Mouse (Mus musculus) urinary bladder, adult 2 months (tissue): ENCODE results near the gene Plpp7. TPM values are rescaled to one million over a fixed set of nuclear protein-coding genes. Genes with fewer than 3 reads are reported as not detected.

Experiments used
- DNase-seq: peaks from one replicate; pipeline ENCODE4 v3.0.0; 2022; ENCODE audit warnings: low spot score
- polyA plus RNA-seq: library from polyadenylated mRNA; depleted of rRNA; stranded (reverse); fragments of >200 nt; gene quantifications from 2 replicates; pipeline ENCODE4 v1.2.3, GENCODE M21; 2012

Gene Plpp7
- polyA plus RNA-seq, 1 experiment: 4.9 TPM

DNA sequence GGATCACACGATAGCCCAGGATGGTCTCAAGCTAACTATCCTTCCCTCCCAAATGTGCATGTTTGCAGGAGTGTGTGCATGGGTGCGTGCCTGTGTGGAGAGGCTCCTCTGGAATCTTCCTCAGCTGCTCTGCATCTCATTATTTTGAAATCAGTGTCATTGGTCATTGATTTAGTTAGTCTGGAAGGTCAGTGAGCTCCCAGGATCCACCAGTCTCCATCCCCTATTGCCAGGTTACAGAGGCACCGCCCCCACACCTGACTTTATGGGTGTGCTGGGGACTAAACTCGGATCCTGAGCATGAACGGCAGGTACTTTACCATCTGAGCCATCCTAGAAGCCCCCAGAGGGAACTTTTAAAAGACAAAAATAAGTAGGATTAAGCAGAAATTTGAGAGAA is 7.6 kb downstream of the Plpp7 start:
- DNase-seq: no peak

DNA sequence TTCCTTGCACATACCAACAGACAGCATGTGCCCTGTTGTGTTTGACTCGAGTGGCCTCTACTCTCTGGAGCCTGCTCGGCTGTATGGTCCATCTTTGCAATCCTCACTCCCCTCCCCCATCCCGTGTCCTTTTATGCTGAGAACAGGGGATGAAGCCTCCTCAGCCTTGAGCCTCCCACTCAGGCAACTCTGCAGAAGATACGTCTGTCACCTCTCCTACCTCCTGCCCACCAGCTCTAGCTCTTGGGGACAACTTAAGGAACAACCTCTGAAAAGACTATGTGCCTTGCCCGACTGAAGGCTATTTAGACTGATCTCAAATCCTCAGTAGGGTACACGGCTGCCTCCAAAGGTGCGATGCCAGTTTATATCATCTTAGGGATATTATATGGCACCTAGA is 8.2 kb downstream of the Plpp7 start:
- no peak for DNase-seq

DNA sequence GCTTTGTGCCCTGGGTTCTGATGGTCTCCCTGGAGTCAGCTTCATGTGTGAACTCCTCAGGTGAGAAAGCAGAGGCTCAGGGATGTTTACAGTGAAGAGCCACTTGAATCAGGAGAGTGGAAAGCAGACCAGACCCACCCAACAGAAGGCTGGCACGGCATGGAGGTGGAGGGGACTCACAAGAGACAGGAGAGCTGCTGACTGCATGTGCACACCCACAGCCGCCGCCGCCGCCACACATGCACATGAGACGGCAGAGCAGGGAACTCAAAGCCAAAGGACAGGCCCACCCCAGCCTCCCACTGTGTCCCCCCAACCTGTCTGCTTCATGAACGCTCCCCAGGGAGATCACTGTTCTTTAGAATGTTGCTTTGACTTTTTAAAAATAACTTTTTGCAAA is 8.8 kb downstream of the Plpp7 start:
- no peak for DNase-seq

DNA sequence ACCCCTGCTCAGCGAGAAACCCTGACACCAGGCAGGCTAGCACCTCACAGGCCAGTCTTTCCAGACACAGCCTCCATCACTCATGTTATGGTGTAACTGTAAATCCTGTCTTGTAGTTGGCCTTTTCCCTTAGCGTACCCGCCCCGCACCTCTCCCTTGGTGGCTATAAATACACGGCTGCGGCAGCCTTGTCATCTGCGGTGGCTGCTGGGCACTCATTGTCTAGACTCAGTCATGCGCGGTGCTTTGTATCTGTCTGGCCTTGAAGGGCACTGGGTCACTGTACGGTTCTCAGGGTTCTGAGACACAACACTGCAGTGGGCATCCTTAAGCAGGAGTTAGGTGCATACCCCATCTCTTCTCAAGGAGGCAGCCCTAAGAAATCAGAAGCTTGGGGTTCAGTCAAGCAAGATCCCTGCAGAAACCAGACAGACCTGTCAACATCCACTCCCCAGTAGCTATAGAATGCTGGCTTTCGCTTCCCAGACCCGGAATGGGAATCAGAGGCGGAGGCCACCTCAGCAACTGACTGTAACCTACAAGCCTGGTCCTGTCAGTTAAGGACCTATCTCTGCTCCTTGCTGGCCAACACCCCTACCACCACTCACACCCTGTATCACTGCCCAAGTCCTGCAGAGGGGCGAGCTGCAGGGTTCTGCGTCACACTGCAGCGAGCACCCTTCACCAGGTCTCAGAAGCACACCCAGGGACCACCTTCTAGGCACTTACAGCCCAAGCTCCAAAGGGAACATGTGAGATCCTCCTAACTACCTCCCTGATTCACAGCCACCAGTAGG is 10.0 kb downstream of the Plpp7 start:
- no peak for DNase-seq

DNA sequence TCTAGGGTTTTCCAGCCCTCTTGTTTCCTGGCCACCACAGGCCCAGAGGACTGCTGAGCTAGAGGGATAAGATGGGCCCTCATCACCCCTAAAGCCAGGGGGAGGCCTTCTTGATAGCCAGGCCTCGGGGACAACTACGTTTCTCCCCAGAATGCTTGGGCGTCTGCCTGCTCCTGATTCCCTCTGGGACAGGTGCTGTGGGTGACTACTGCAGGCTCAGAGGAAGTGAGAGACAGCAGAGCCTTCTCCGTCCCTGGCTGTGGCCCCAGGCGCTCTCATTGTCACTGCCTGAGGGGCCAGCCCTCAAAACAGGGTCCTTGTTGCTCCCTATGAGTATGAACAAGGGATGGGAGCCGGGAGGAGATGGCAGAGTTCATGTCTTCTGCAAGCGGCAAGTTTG is 10.6 kb downstream of the Plpp7 start:
- DNase-seq: no peak

DNA sequence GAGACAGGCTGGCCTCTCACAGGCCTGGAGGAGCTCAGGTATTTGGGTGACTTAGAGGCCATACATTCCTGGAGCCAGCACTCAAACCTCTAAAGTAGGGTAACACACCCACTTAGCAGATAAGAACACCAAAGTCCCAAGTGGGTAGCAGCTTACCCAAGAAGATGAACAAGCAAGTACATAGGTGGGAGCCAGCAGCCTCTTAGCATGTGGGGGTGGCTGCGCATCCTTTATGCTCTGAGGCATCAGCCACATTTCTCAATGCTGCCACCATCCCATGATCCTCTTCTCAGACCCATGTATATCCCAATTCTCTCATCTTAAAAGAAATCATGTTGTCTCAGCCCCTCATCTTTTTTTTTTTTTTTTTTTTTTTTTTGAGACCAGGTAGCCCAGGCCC is 15.9 kb downstream of the Plpp7 start:
- no peak for DNase-seq

DNA sequence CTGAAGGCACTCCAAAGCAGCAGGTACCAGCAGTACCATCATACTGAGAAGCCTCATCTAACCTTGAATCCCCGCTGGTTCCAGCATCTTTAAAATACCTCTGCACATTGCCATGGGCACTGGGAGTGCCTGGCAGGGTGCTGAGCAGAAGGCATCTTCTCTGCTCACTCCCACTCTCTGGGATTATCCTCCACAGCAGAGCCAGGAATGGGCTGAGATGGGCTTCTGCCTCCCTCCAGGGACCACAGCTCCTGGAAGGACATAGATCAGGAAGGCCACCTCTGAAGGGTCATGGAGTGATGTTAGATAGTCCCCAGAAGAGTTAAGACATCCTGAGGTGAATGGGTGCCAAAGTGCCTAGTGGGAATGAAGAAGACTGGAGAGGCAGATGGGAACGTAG is 17.2 kb downstream of the Plpp7 start:
- no peak for DNase-seq

DNA sequence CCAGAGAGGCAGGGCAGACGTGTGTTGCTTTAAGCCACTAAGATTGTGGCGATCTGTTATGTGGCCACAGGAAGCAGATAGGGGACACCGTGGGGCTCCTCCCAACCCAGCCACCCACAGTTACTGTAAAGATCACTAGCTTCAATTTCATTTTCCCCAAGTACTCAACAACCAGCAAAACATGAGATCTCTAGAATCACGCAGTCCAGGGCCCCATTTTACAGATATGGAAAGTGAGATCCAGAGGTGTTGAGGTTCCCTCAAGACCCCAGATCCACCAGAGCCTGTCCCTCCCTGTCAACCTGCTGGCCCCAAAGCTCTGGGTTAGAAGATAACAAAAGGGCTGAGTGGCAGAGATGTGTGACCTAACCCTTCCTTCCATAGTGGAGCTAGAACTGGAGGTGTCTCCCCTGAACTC is 20.5 kb downstream of the Plpp7 start:
- DNase-seq: no peak

DNA sequence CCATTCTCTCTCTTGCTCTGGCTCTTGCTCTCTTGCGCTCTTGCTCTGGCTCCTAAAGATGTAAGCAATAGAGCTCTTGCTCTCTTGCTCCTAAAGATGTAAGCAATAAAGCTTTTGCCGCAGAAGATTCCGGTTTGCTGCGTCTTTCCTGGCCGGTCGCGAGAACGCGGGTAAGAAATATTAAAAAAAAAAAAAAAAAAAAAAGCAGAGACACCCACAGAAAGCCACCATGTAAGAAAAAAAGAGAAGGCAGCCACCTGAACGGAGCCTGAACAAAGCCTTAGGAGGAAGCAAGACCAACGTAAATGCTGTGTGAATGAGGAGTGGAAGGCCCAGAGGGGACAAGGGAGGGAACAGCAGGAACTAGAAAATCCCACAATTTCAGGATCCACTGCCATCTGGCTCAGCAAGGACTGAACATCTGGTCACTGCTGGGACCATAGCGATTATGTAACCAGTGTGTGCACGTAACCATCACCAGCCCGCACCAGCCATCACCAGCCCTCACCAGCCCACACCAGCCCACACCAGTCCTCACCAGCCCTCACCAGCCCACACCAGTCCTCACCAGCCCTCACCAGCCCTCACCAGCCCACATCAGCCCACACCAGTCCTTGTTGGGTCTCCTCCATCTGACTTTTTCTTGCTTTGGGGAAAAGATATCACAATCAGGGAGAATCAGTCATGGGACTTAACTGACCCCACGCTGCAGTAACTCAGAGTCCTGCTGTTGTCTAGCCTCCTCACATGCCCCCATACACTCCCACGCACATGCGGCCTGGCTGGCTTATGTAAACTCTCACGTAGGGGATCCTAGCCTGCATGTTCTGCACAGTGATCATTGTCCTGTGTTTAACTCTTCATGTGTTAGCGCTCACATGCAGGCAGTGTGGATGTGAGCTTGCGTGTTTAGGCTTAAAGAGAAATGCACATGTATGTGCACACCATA is 24.7 kb downstream of the Plpp7 start:
- no peak for DNase-seq

DNA sequence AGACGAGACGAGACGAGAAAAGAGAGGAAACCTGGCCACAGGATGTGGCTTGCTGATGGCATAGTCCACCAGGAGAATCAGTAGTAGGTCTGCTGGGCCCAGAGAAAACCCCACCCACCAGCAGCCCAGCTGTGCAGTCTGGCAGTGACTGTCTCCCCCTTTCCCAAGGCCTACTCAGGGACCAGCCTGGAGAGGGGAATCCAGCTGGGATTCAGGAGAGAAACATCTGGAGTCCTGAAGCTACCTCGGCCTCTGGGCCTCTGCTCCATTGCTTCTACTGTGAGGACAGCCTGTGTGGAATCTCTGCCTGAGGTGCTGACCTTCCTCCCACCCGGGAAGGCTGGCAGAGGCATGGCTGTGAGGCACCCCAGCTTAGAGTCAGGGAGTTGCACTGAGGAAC is 25.8 kb downstream of the Plpp7 start:
- DNase-seq: no peak

DNA sequence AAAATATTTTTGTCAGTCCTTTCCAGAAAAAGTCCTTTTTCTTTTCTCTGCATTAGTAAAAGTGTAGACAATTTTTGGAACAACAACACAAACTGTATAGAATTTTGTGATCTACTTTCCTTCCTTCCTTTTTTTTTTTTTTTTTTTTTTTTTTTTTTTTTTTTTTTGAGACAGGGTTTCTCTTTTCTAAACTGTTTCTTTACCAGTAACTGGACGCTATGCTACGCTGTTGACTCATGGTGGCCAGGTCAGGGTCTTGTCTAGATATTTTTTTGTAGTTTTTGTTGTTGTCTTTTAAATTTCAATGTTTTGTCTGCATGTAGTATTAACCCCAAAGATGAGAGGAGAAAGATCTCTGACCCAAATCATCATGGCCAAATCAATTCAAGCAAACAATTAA is 26.5 kb downstream of the Plpp7 start:
- DNase-seq: no peak

DNA sequence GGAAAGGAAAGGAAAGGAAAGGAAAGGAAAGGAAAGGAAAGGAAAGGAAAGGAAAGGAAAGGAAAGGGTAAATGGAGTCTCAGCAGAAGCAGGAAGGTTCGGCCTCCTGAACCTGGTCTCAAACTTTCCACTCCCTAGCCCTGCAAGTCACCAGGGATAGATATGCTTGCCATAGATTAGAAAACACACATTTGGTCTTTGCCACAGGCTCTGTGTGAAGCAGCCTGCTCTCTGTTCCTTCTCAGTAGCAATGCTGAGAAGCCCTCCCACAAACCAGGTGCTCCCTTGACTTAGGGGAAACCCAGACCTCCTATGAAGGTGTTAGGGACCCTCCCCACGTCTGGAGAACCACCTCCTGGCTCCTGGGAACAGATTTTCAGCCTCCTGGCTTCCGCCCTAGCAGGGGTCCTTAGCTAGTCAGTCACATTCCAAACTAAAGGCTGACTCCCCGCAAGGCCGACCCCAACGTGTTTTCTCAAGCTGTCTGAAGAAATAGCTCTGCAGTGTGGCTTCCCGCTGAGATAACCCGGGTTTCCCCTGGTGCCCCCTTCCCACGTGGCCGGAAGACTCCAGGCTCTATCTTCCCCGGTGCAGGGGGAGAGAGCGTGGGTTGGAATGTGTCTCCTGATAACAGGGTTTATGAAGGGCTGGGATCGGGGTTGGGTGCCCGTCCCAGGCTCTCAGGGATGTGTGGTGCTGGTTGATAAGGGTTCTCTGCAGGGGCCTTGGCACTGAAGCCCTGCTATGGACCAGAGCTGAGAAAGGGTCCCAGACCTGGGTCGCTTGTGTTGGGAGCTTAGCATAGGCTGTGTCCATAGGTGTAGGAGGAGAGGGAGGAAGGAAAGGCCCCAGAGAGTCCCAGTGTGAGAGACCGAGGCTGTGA is 32.6 kb downstream of the Plpp7 start:
- DNase-seq: no peak

DNA sequence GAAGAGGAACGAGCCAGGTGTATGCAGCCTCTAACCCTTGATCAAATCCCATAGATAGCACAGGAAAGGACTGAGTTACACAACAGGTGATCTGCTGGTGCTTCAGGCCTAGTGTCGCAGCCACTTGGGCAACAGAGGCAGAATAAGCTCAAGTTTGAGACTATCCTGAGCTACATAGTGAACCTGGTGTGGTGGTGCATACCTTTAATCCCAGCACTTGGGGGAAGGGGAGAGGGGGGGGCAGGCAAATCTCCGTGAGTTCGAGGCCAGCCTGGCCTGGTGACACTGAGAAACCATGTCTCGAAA is 33.2 kb downstream of the Plpp7 start:
- no peak for DNase-seq

DNA sequence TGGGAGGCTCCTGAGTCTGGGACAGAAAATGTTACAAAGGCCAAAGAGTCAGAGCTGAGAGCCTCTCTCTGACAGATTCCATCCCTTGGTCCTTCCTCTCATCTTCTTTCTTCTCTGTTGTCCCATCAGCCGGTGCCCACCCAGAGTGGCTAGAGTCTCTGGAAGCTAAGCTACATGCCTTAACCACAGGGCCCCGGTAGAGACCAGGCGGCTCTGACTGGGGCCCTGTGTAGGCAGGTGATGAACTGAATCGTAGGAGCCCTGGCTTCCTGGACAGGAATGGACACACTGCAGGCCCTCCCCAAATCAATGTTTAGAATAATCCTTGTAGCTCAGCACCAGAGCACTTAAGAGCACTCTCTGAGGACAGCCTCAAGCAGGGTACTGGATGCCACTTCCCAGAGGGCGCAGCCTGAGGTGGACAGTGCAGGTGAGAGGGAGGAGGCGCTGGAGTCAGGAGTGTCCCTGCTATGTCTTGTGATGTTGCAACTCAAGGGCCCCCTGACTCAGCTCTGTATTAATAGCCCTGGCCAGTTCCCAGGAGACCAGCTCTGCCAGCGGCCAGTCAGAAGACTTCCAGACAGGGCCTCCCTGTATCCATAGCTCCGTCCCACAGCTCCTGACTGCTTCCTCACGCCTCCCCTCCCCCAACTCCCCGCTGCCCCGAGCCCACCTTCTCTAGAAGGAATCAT is 34.2 kb downstream of the Plpp7 start:
- no peak for DNase-seq

DNA sequence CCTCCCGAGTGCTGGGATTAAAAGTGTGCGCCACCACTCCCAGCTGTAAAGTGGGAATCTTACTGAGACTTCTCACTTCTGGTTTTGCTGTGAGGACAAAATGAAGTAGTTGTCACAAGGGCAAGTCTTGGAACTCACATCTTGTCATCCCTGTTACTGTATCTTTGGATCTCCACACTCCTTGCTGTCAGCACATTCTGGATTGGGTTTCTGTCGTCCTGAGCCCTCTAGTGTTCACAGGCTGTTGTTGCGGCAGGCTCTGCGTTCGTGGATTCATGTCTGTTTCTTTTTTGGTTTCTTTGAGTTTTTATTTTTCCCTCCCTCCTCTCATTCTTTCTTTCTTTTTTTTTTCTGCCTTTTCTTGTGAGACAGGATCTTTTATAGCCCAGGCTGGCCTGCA is 35.1 kb downstream of the Plpp7 start:
- no peak for DNase-seq

DNA sequence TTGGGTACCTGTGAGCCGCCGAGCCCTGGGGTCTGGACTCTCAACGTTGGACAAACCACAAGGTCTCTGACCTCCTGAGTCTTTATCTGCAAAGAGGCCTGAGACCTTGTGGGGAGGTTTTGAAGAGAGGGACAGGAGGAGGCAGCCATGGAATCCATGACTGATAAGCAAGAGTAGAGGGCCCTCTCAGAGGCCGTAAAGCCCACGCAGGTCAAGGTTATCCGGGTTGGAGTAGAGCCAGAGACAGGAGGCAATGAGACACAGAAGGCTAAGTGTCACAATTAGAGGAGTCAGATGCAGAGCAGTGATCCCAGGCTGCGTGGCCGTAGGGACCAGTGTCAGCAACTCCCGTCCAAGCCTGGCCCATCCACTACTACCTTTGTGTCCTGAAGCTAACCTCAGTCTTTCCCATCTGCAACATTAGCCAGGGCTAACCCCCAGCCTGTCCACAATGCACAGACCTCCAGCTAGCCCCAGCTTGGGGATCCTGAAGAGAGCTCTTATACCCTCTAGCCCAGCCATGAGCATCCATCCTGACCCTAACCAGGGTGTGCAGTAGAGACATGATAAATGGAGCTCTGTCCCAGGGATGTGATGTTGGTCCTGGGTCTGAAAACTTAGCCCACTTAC is 36.0 kb downstream of the Plpp7 start:
- no peak for DNase-seq

DNA sequence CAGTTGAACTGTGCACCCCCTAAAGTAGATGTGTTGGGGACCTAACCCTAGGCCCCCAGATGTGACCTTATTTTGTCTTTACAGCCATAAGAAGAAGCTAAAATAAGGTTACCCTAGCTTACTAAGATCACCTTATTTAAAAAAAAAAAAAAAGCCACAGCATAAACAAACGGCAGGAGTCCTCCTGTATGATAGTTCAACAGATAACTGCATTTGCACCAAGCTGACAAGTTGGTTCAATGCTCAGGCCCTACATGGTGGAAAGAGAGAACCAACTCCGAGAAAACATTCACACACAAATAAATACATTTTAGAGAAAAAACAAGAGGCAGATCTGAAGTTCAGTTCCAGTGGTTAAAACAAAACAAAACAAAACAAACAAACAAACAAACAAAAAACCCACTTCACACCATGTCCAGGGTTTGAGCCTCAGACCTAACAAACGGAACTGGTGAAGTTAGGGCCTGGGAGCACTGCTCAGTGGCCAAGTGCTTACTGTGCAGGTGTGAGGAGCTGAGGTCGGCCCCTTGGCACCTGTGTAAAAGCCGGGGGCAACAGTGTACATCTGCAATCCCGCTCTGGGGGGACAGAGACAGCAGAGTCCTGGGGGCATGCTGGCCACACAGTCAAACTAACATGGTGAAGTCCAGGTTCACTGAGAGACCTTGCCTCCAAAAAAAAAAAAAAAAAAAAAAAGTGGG is 36.7 kb downstream of the Plpp7 start:
- DNase-seq: no peak

DNA sequence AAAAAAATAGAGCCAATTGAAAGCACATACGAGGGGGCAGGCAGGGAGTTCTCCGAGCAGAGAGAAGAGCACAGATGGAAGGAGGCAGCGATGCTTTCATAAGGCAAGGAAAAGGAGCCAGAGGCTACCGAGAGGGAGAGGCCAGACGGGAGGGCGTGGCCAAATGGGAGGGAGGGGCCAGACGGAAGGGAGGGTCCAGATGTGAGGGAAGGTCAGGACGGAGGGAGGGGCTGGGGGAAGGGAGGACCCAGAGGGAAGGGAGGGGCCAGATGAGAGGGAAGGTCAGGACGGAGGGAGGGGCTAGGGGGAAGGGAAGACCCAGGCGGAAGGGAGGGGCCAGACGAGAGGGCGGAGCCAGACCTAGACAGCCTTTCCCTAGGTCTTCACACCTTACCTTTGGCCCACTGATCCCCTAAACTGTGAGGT is 37.3 kb downstream of the Plpp7 start:
- DNase-seq: no peak

DNA sequence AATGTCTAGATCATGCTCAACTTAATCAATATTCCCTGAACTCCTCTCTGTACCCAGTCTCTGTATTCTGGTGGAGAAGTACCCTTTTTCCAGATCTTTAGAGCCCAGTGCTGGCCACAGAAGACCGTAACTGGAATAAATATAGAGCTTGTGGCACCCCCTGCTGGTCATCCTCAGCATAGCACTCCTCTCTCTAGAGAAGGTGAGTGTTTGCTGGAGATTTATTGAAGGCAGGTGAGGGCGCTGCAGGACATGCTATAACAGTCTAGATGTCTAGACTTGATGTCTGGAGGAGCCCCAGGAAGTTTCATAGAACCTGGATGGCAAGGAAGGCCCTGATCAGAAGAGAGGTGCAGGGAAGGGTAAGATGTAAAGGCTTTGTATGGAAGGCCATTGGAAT is 38.7 kb downstream of the Plpp7 start:
- peak; percentile 70 for DNase-seq

DNA sequence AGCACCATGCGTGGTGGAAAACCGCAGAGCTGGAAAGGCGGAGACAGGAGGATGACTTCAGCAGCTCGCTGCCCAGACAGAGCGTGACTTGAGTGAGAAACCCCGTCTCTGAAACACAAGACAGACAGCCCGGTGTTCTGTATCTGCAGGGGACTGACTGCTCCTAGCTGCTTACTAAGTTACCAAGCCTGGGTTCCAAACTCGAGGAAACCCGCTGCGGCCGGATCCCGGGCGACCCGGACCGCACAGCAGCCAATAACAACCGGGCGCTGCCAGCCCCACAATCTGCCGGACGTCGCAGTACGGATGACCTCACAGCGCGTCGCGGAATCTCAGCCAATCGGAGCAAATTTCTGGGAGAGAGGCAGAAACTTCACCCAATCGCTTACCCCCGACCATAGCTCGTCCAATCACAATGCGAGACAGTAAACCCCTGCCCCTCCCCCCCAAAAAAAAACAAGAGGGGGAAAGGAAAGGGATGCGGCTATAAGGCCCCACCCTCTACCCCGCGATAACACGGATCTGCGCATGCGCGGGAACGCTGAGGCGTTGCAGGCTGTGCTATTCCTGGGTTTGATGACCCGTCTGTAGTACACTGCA is 42.4 kb downstream of the Plpp7 start:
- peak; percentile 90 for DNase-seq
